Mouse (Mus musculus): ENCODE results near the gene Pla2g12a. TPM values are rescaled to one million over a fixed set of nuclear protein-coding genes. Genes with fewer than 3 reads are reported as not detected.
A peak's percentile ranks its signal among the peaks of the same experiment; 100 is the strongest.

Pla2g12a gene
- total RNA-seq, 2 experiments from 2014 or later = 22.4 to 22.7 TPM

DNA sequence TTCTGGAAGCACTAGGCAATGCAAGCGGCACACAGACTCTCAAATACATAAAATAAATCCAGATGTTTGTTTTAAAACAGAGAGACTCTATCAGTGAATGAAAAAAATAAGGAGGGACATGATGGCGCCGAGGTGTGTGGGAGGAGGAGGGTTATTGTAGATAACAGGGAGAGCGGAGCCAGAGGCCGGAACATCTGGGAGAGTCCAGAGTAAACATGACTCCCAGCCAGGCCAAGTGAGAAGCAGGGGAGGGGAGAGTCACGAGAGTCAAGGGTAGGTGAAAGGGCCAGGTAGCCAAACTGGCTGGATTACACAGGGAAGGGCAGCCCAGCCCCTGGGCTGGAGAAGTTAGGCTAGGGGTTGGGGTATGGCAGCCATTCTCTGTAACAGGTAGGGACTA, 18.2 kb downstream of the Pla2g12a start:
- DNase-seq (ENCODE audit: extremely low spot score in 1 of 2, low spot score in 1 of 2) = no peak

DNA sequence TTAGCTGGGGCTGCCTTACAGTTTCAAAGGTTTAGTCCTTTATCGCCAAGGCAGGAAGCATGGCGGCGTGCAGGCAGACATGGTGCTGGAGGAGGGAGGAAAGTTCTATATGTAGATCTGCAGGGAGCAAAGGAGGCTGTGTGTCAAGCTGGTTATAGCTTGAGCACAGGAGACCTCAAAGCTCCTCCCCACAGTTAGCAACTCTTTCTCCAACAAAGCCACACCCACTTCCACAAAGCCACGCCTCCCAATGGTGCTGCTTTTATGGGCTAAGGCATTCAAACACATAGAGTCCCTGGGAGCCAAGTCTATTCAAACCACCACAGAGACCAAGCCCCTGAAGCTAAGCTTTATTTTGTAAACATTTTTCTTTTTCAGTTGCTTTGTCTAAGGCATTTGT, 20.5 kb downstream of the Pla2g12a start:
- DNase-seq (ENCODE audit: extremely low spot score in 1 of 2, low spot score in 1 of 2) = no peak

DNA sequence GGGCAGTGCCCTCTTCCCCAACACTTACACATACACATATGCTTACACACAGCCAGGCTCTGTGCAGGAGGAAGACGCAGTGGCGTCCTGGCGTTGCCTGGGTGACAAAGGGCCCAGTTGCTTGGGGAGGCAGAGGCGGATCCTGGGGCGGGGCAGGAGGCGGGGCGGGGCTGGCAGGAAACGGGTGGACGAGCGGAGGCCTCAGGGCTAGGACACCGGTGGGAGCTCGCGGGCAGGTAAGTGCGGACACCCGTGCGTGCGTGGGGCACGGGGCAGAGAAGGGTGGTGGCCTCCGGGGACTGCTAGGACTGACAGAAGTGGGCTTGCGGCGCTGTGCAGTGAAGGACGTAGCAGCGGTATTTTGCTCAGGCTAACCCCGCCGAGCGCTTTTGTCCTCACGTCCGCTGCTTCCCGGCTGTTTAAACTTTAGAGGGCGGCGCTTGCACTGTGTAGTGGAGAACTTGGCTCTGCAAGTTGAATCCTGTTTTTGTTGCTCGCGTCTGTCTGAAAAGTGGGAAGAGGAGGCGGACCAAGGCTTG, 22.9 kb downstream of the Pla2g12a start, which contains the start of gene Casp6:
Gene Casp6 (plus strand): TSS at position 155 of the 539 bp plus-strand sequence.
- peak; percentile 46 to 52 for DNase-seq (ENCODE audit: extremely low spot score in 1 of 2, low spot score in 1 of 2)

DNA sequence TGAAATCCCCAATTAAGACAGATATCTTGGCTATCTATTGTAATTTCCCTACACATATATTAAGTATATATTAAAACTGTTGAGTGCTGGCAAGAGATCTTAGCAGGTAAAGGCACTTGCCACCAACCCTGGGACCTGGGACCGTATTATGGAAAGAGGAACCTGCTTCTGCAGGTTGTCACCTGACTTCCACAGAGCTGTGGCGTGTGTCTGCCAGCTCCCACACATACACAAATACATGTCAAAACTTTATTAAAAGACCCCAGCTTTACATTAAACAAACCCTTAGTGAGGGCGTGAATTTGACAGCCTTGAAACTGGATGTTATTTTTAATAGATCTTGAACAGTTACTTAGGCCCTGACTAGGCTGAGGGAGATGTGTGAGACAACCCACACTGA, 25.0 kb downstream of the Pla2g12a start:
- no peak for DNase-seq (ENCODE audit: extremely low spot score in 1 of 2, low spot score in 1 of 2)

DNA sequence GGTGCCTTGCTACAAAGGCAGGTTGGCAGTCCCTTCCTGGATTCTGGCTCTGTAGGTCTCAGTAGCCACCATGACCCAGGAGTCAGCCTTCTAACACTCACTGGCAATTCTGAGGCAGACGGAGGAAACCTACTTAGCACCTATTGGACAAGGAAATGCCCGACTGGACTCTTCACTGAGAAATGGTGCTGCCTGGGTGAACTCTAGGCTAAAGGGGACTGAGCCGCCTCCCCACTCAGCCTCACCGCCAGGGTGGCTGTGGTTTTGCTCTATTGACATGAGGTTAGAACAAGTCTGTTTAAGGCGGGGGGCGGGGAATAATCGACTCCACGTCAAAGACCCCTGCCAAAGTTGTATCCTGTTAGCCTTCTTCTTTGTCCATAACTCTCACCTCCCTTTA, 25.5 kb downstream of the Pla2g12a start:
- DNase-seq (ENCODE audit: extremely low spot score in 1 of 2, low spot score in 1 of 2) = no peak

DNA sequence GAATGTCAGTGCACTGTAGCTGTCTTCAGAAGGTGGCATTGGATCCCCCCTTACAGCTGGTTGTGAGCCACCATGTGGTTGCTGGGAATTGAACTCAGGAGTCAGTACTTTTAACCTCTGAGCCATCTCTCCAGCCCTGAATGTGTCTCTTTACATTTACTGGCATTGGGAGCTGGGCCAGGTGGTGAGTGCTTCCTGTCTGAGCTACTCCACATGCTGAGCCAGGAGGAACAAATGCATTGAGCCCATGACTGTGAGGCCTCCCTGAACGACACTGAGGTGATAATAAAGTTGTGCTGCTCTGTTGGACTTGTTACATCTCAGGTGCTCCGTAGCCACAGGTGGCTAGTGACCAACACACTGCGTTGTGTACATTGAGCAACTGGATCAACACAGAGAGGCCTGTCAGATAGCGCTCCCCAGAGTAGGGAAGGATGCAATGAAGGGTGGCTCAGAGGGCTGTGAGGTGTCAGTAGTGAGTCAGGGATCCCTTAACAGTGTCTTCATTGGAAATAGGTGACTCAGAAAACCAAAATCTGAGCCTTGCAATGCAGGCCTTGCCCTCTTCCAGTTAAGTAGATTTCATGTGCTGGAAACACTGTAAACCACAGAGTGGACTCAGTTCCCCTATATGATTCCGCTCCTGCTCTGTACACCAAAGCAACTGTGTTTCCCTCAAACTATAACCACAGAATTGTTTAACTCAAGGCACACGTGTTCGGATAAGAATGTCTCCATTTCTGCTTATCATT, 26.2 kb downstream of the Pla2g12a start:
- DNase-seq (ENCODE audit: extremely low spot score in 1 of 2, low spot score in 1 of 2) = no peak

DNA sequence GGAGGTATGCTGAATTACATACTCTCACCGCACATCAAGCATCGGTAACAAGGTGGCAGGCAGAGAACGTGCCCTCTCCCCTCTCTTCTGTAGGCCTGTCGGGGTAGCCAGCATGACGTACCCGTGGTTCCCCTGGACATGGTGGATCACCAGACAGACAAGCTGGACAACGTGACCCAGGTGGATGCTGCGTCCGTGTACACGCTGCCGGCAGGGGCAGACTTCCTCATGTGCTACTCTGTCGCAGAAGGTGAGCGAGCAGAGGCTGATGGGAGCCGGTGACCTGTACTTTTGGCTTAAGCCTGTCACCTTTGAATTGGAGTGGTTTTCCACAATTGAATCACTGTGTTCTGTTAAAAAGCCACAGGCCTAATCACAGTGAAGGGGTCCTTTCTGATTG, 33.6 kb downstream of the Pla2g12a start:
- DNase-seq (ENCODE audit: extremely low spot score in 1 of 2, low spot score in 1 of 2) = no peak

DNA sequence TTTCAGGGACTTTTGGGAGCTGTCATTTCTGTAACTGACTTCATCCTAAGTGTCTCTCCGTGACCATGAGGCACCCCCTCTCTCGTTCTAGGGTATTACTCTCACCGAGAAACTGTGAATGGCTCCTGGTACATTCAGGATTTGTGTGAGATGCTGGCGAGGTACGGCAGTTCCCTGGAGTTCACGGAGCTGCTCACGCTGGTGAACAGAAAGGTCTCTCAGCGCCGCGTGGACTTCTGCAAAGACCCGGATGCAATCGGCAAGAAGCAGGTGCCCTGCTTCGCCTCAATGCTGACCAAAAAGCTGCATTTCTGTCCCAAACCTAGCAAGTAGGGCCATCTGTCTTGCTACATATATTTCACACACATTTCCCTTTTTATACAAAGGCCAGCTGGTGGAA, 34.8 kb downstream of the Pla2g12a start:
- no peak for DNase-seq (ENCODE audit: extremely low spot score in 1 of 2, low spot score in 1 of 2)

DNA sequence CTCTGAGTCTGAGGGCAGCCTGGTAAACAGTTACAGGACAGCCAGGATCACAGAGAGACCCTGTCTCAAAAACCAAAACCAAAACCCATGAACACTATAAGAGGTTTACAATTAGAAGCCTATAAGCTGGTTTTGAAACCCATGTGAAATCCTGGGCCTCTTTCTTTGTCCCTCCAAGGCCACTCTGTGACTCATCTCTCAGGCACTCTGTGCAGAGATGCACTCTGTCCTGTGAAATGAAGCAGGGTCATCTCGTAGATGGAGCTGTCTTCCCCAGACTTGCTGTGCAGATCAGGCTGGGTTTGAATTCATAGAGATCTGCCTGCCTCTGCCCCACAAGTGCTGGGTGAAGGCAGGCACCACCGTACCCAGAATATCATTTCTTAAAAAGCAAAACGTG, 39.0 kb downstream of the Pla2g12a start:
- DNase-seq (ENCODE audit: extremely low spot score in 1 of 2, low spot score in 1 of 2) = no peak

DNA sequence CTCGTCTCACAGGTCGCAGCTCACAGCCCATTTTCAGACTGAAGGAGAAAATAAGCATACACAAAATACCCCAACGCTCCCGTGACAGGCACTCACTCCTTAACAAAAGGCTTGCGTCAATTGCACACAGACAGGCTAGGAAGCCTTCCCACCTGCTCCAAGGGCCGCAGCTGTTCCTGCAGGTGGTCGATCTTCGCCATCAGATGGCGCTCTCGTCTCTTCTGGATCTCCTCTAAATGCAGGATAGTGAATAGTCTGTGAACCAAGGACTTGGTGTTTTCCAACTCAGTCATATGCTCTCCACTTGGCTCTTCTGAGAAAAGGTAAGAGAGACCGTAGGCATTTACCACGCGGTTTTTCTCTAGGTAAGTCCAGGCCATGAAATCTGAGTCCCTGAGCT, 40.0 kb downstream of the Pla2g12a start:
- peak; percentile 52 to 79 for DNase-seq (ENCODE audit: extremely low spot score in 1 of 2, low spot score in 1 of 2)

DNA sequence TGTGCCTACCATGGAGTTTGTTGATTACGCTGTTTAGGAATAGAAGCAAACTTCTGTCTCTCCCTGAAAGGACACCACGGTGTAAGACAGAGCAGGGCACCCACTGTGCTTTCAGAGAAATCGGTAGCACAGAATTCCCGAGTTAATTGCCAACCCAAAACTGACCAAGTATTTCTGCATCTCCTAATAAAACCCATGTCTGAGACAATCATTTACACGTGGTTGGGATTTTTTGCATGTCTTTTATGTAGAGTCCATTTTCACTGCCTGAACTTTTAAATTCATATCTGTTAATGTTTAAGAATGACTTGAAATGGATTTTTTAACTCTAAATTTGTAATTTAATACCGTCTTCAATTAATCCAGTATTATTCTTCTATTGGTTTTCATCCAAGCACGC, 45.2 kb downstream of the Pla2g12a start:
- no peak for DNase-seq (ENCODE audit: extremely low spot score in 1 of 2, low spot score in 1 of 2)

DNA sequence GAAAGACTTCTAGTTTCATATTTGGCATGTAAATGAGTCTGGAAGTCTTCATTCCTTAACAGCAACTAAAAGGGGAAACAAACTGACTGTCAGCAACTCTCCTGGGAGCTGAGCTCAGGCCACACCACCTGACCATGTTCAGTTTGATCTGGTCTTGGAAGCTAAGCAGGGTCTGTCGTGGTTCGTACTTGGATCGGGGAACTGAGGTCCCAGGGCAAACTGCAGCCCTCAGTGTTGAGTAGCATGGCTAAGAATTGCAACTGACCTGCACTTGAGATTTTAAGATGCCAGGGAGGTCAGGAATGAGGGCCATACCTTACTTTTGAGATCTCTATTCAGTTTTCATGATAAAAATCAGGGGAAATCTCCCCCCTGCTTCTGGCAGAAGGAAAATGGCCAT, 47.5 kb downstream of the Pla2g12a start:
- no peak for DNase-seq (ENCODE audit: extremely low spot score in 1 of 2, low spot score in 1 of 2)

DNA sequence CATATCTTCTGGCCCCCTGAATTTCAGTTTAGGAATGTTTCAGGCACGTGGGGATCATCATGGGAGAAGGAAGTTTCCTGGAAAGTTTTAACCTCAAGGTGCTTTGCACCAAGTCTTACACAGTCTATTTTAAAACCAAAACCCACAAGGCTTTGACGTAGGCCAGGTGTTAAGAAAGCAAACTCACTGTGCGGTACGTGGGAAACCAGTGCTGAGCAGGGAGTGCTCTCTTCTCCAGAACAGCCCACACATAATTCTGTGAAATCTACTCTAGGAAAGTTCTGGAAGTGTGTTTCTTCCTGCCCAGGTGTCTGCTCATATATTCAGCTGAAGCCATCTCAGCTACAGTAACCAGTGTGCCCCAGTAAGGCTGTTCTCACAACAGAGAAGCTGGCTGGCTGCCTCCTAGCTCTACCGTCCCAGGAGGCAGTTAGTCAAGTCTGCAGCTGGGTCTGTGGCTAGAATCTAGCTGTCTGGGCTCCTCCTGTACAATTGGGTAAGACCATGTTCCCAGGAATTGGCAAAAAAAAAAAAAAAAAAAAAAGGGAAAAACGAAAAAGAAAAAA, 51.9 kb downstream of the Pla2g12a start:
- DNase-seq (ENCODE audit: extremely low spot score in 1 of 2, low spot score in 1 of 2) = no peak

DNA sequence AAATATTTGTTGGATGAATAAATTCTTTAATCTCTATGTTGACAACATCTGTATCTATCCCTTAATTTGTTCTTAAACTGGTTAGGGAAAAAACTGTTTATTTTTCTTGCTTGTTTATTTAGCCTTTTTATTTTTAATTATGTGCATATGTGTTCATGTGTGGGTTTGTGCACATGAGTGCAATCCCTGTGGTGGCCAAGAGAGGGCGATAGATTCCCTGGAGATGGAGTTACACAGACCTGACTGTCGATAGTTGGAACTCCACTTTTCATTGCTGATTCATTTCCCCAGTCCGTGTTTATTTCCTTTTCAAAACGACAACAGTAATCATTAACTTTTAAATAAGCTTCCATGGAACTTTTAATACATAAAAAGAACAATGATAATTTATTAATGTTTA, 54.0 kb downstream of the Pla2g12a start:
- DNase-seq (ENCODE audit: extremely low spot score in 1 of 2, low spot score in 1 of 2) = peak in 1 of 2 experiments; percentile 18

DNA sequence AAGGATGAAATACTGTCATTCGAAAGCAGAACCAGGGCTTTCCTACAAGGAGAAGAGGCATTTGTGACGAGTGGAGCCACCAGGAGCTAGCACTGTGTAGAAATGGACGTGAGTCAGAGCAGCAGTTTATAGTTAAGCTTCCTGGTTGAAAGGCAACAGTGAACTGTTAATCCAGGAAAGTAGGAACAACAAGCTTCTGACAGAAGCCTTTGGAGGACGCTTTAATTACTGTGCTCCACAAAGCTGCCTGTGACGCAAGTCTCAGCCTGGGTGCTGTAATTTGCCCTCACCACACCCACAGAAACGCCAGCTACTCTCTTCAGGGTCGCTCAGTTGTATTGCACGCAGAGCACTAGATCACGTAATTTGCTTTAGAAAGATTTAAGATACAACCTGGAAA, 58.2 kb downstream of the Pla2g12a start:
- no peak for DNase-seq (ENCODE audit: extremely low spot score in 1 of 2, low spot score in 1 of 2)

DNA sequence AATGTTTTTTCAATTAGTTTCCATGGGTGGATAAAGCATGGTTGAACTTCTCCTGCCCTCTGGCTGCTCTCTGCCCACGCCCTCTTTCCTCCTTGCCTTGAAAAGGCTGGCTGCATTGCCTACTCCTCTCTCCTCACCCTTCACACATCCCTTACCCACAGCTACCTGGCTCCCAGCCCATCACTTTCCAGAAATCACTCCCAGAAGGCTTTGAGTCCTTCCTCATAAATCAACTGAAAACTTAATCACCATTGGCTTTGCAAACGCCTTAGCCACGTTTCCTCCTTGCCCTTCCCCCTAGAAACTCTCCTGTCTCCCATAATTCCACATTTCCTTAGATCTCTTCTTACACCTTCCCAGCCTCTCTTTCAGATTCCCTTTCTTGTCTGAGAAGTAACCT, 59.4 kb downstream of the Pla2g12a start:
- no peak for DNase-seq (ENCODE audit: extremely low spot score in 1 of 2, low spot score in 1 of 2)

DNA sequence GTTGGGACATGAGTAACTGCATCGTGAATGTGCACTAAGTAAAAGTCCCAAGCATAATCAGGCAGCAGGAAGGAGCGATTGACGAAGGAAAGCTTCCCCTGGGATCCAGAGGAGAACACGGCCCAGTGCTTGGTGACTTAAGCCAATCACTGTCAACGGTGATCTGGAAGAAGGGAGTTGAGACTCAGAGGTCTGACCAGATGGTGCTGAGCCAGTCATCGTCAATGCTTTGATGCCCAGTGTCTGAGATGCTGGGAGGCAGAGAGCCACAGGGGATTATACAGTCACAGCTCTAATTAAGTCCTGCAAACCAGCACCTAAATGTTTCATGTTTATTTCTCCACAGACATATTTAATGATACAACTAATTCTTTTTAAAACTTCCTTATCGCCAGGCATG, 60.7 kb downstream of the Pla2g12a start:
- no peak for DNase-seq (ENCODE audit: extremely low spot score in 1 of 2, low spot score in 1 of 2)

DNA sequence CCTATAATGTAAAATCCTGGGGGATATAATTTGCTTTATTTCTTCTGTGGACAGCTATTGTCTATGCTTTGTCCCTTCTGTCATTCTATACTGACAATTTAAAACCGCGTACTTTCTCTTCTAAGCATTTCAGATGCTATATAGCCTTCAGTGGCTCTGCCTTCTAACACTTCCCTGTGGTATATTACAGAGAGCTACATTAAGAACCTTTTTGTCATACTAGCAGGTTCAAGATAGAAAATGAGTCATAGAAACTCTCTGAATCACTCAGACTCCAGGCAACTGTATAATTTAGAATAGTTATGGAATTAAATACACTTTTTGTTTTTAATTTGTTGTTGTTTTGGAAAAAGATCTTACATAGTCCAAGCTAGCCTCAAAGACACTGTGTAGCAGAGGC, 62.4 kb downstream of the Pla2g12a start:
- no peak for DNase-seq (ENCODE audit: extremely low spot score in 1 of 2, low spot score in 1 of 2)

DNA sequence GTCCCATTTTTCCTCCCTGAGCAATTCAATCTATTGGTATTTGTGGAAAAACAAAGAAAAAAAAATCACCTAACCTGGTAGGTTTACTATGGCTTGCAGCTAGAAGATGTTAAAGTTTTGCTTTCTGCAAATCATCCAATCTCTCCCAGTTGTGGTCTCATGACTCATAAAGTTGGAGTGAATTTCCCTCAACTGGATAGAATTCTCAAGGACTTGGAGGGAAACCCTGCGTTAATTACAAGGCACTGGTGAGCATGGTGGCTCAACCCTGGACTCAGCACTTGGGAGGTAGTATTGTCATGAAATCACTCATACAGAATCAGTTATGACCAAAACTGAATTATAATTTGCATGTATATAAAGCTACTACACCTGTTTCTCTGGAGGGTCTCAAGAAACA, 62.9 kb downstream of the Pla2g12a start:
- DNase-seq (ENCODE audit: extremely low spot score in 1 of 2, low spot score in 1 of 2) = no peak

DNA sequence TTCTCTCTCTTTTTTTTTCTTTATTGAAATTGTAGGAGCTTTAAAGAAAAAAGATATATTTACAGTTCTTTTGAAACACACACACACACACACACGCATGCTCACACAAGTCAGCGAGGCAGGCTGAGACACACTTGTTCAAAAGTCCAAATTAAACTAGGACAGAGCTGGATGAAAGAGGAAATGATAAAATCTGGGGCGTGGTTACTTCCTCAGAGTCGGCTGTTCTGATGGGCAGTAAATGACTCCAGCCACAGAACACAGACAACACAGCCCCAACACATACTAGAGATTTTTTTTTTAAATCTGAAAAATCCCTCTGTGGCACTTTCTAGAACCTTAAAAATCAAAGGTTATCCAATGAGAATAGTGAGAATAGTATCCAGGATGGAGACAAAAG, 65.4 kb downstream of the Pla2g12a start:
- no peak for DNase-seq (ENCODE audit: extremely low spot score in 1 of 2, low spot score in 1 of 2)
